Mouse (Mus musculus): ENCODE measurements around the gene Serpinb5.

DNA sequence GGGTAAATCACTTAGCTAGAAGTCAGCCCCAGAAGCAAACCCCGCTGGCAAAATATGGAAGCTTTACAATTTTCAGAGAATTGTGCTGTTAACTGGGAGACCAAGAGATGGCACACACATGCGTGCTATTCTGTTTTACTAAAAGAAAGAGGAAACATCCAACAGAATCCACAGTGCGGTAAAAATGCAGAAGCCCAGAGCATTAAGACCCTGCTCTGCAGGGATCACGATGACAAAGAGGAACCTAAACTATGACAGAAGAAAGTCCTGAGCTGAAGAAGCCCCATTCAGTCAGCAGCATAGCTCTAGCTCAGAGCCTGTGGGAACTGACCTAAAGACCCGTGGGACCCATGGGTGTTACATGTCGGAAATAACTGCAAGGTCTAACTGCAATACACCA lies 45.7 kb upstream of the Serpinb5 start:
- TF ChIP-seq GATA1 (IDR thresholded peaks at IDR 0.05; ENCODE audit: borderline replicate concordance, low read length) (no peak), CTCF (IDR thresholded peaks at IDR 0.05; ENCODE audit: low read depth, low read length) (no peak), TAL1 (conservative IDR thresholded peaks at IDR 0.05; ENCODE audit: low read depth, low read length) (no peak), POLR2AphosphoS5 (IDR thresholded peaks at IDR 0.05; ENCODE audit: insufficient replicate concordance, low read depth, low read length) (no peak), GATA2 (IDR thresholded peaks at IDR 0.05; ENCODE audit: borderline replicate concordance, low read depth, low read length) (no peak)

Data from G1E (cell line).